Mouse (Mus musculus) induced T-regulatory cell, adult 2 months (primary cell): ENCODE results near the gene Btbd2.
"Not testable (repeated sequence)": the region's sequence is repeated elsewhere in the genome, so short reads cannot be mapped to it uniquely, and the experiment has no call there.

Experiments
- DNase-seq: peaks from one replicate; pipeline ENCODE4 v3.0.0-alpha.2; 2012; ENCODE audit warnings: low read depth

Gene Btbd2

GRCm38 (mm10) chr10:80669737-80670485 is 13.0 kb upstream of the Btbd2 start:
- no peak for DNase-seq

- DNase-seq, result no peak
Measured at GRCm38 (mm10) chr10:80669018-80669417, 12.1 kb upstream of the Btbd2 start.

- peak; percentile 43 for DNase-seq
Measured at GRCm38 (mm10) chr10:80668614-80669013, 11.7 kb upstream of the Btbd2 start.

- DNase-seq, result no peak
Measured at GRCm38 (mm10) chr10:80666837-80667412, 10.1 kb upstream of the Btbd2 start.

- DNase-seq, result peak; percentile 35
Measured at GRCm38 (mm10) chr10:80665981-80666733, 9.3 kb upstream of the Btbd2 start.

- DNase-seq, result peak; percentile 45
Measured at GRCm38 (mm10) chr10:80665459-80665858, 8.6 kb upstream of the Btbd2 start.

- peak; percentile 72 for DNase-seq
Measured at GRCm38 (mm10) chr10:80665016-80665380, 8.1 kb upstream of the Btbd2 start.

GRCm38 (mm10) chr10:80664197-80665015 is 7.5 kb upstream of the Btbd2 start:
- peak; percentile 70 for DNase-seq

GRCm38 (mm10) chr10:80663485-80664196 is 6.8 kb upstream of the Btbd2 start:
- peak; percentile 65 for DNase-seq

GRCm38 (mm10) chr10:80661149-80661548 is 4.3 kb upstream of the Btbd2 start:
- DNase-seq, result peak; percentile 91

GRCm38 (mm10) chr10:80659213-80659612 is 2.3 kb upstream of the Btbd2 start:
- DNase-seq, result peak; percentile 90

GRCm38 (mm10) chr10:80658841-80659202 is 2.0 kb upstream of the Btbd2 start:
- DNase-seq, result peak; percentile 87

- peak; percentile 78 for DNase-seq
Measured at GRCm38 (mm10) chr10:80658194-80658840, 1.4 kb upstream of the Btbd2 start.

GRCm38 (mm10) chr10:80656130-80656862 is 575 bp downstream of the Btbd2 start:
- peak; percentile 98 for DNase-seq

- DNase-seq, result peak; percentile 16
Measured at GRCm38 (mm10) chr10:80655406-80656129, 1.3 kb downstream of the Btbd2 start.

- DNase-seq, result peak; percentile 18
Measured at GRCm38 (mm10) chr10:80654866-80655265, 2.0 kb downstream of the Btbd2 start.

GRCm38 (mm10) chr10:80653156-80653720 is 3.6 kb downstream of the Btbd2 start:
- DNase-seq, result no peak

GRCm38 (mm10) chr10:80650392-80650791 is 6.5 kb downstream of the Btbd2 start:
- no peak for DNase-seq

- not testable (repeated sequence) for DNase-seq
Measured at GRCm38 (mm10) chr10:80649910-80650309, 7.0 kb downstream of the Btbd2 start.
